Mouse (Mus musculus) E14TG2a.4 (cell line): Measurements from ENCODE around the gene Cdk6.

ENCODE experiments used
- CTCF ChIP-seq: conservative IDR thresholded peaks from 2 replicates; pipeline ENCODE4 v1.5.1; 2014; ENCODE audit warnings: low read length
- POU5F1 ChIP-seq: IDR thresholded peaks from 2 replicates; pipeline ENCODE4 v1.6.1; 2014; ENCODE audit warnings: low read length, borderline replicate concordance

DNA sequence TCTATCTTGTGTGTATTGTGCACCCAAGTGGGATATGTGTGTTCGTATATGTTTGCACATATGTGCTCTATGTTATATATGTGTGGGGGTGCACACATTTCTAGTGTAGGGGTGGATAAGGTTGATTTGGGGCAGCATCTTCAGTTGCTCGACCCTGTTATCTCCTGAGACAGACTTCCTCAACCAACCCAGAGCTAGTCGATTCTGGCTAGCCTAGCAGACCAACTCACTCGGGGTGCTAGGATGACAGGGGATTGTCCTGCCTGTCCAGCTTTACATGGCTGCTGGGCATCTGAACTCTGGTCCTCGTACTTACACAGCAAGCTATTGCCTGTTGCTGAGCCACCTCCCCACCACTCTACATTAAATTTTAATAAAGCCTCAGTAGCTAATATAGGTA is 13.0 kb downstream of the Cdk6 start:
- TF ChIP-seq CTCF (no peak), POU5F1 (no peak)
